Mouse (Mus musculus): Measurements from ENCODE around the gene Nrarp.

Nrarp gene

DNA sequence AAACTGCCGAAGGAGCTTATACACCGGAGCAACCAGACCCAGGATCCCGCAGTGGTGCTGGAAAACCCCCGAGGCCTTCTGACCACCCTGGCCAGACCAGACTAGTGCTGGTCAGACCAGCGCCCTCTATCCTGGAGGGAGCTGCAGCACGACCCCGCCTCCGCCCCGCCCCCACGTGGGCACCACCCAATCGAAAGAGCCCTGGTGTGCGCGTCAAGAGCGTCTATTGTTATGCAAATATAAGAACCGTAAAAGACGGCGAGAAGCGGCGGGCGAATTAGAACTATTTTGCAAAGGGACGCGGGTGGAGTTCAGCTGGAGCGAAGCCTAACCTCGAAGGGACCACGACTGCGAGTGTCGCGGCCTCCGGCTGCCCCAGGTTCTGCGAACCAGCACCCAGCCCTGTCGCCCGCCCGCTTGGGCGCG, at the start of gene Nrarp:
TSS of gene Nrarp (plus strand) at position 281 of the 426 bp plus-strand sequence.
- DNase-seq, result peak; percentile 91 to 93

DNA sequence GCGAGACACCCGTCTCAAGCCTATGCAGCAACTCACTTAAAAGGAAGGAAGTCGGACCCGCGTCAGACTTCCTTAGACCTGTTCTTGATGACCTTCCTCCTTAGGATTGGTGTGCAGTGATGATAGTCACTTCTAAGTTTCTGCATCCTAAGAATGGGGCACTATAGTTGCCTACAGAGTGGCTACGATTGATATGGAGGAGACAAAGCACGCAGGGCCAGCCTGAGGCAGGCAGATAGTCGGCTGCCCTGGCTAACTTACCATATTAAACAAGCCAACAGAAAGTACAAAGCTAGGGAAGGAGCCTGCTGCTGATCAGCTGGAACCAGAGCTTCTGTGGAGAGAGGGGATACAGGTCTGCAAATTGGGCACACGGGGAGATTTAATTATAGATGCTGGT, 49.0 kb upstream of the Nrarp start:
- DNase-seq, result no peak

DNA sequence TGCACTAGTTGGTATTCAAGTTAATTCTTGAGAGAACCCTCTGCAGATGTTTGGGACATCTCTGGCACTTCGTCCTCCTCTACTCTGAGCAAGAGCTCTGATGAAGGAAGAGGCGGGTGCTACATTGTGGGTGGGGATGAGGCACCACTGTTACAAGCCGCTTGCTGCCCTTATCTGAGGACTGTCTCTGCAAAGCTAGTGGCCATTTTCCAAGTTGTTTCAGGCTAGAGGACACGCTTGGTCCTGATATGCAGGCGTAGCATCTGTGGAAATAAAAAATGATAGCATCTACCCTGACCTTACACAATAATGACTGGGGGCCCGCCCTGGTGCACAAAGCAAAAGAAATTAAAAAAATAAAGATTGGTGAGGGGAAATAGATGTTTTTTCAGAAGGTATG, 42.7 kb upstream of the Nrarp start:
- no peak for DNase-seq

GRCm38 (mm10) chr2:25141185-25141584, 39.4 kb upstream of the Nrarp start:
- DNase-seq, result no peak

DNA sequence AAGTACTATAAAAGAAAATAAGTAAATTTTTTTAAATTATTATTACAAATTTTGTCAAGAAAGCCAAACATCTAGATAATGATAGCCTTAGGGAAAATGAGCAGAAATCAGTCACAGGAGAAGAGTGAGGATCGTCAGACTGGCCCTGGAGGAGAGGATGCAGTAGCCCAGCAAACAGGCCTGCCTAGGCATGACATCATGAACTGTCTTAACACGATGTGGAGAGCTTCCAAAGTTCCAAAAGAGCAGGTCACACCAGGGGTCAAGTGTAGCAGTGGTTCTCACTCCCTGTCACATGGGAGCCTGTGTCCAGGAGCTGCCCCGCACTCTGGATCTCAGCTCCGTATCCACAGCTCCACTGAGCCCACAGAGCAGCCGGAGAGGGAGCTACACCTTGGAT, 38.6 kb upstream of the Nrarp start:
- no peak for DNase-seq

- no peak for DNase-seq
Measured at GRCm38 (mm10) chr2:25145346-25145745, 35.2 kb upstream of the Nrarp start.

- no peak for DNase-seq
Measured at GRCm38 (mm10) chr2:25147398-25147797, 33.2 kb upstream of the Nrarp start.

- DNase-seq, result no peak
Measured at GRCm38 (mm10) chr2:25147892-25148291, 32.7 kb upstream of the Nrarp start.

GRCm38 (mm10) chr2:25149643-25150042, 30.9 kb upstream of the Nrarp start:
- DNase-seq, result no peak

- DNase-seq, result no peak
Measured at GRCm38 (mm10) chr2:25151280-25151956, 29.1 kb upstream of the Nrarp start.

DNA sequence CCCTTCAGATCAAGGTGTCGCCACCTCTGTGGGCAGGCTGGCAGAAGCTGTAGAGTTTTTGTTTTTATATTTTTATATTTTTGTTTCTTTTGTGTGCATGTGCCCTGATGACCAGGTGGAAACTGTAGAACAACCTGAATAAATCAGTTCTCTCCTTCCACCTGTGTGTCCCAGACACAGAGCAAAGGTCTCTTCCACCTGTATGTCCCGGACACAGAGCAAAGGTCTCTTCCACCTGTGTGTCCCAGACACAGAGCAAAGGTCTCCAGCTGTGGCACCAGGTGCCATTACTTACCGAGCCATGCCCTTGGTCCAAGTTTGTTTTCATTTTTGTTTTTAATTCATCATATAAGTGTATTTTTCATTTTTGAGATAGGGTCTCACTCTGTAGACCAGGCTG, 24.4 kb upstream of the Nrarp start:
- no peak for DNase-seq

GRCm38 (mm10) chr2:25156990-25157389, 23.6 kb upstream of the Nrarp start:
- DNase-seq, result no peak

GRCm38 (mm10) chr2:25157655-25158054, 22.9 kb upstream of the Nrarp start:
- DNase-seq, result peak in 1 of 2 experiments; percentile 49

DNA sequence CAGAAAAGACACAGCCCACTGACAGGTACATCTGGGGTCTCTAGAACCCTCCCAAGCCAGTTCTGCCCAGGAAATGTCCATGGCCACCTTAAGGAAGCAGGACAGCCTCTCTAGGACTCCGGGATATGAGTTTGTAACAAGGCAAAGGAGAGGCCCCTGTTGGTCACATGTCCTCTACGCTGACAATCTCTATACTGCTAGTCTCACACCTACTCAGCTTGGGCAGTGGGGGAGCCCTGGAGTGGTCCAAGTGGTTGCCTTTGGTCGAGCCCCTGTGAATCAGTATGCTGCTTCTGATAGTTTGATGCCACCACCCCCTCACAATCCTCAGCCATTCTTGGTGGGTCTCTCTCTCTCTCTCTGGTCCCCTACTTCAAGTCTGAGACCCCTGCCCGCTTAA, 13.1 kb upstream of the Nrarp start:
- DNase-seq, result no peak

GRCm38 (mm10) chr2:25167919-25168664, 12.5 kb upstream of the Nrarp start:
- peak in 1 of 2 experiments; percentile 32 for DNase-seq

DNA sequence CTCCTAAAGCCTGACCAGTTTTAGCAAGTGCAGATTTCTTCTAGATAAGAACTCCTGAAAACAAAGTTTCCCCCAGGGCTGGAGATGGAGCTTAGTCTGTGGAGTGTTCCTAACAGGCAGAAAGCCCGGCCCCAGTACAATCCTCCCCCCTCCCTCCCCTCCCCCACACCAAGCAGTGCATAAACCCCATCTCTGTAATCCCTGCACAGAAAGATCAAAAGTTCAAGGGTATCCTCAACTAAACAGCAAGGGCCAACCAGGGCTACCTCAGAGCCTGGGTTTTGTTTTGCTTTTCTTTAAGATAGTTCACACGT, 11.9 kb upstream of the Nrarp start:
- no peak for DNase-seq

DNA sequence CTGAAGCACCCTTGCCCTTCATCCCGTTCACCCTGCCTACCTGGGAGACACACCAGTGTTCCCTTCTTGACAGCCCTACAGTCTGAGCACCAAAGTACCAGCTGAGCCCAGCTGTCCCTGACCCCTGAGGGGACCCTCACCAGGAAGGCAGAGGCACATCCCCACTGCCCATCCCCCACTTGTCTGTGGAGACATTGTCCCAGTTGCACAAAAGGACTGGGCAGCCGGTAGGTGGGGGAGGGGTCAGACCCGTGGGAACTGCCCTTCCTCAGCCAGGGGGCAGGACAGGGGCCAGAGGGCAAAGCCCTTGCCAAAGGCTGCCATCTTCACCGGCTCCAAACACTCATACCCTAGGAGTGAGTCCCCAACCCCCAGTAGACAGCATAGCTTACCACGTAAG, 10.8 kb upstream of the Nrarp start:
- no peak for DNase-seq

DNA sequence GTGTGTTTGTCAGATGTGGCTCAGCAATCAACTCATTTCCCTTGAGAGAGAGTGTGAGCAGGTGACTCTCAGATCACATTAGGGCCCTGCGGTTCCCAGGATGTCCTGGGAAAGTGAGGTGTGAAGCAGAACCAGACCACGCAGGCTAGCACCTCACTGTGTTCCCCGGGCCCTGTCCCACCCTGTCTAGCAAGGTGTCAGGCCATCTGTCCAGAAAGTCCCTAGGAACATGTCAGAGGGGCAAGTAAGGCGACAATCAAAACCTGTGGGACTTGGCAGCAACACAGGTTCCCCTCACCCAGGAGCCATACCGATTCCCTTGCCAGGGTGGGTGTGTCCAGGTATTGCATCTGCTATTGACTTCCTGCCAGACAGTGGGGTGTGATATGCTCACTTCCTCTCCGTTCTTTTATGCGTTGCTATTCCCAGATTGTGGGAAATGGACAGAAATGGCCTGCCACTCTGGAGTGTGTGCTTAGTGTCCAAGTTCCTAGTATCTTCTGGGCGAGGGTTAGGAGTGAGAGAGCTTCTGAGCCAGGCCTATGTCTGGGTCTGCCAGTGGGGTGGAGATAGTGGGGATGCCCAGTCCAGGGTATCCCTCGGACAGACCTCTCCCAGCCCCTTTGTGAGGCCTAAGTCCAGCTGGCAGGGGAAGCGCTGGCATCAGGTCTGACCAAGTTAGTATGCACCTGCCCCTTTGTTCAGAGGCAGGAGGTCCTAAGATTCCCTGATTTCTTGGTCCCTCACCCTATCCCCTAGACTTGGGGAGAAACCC, 10.0 kb upstream of the Nrarp start:
- DNase-seq, result no peak

DNA sequence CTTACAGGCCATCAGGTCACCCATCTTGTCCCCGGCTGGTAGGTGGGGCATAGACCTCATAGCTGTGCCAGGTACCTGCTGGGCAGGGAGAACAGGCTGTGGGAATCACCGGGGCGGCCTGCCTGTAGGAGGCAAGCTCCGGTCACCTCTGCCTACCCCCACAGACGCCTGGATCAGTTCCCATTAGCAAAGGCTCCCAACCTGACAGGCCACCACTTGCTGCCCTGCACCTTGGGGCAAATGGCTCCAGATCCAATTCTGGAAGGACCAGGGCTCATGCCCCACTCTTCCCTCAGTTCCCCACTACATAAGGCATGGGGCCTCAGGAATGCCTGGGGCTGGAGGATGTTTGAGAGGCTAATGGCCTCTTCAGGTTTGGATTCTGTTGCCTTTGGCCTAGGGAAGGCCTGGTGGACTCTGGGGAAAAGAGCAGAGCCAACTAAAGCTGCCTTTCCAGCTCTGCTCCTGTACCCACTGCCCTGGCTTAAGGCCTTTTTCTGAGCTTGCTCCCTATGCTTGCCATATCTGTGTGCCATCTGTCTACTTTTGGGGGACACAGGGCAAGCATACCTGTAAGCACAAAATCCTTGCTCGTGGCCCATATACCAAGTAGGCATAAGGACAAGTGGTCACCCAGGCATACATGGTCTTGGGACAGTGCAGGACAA, 9.3 kb upstream of the Nrarp start:
- no peak for DNase-seq

- DNase-seq, result no peak
Measured at GRCm38 (mm10) chr2:25171769-25172153, 8.8 kb upstream of the Nrarp start.

DNA sequence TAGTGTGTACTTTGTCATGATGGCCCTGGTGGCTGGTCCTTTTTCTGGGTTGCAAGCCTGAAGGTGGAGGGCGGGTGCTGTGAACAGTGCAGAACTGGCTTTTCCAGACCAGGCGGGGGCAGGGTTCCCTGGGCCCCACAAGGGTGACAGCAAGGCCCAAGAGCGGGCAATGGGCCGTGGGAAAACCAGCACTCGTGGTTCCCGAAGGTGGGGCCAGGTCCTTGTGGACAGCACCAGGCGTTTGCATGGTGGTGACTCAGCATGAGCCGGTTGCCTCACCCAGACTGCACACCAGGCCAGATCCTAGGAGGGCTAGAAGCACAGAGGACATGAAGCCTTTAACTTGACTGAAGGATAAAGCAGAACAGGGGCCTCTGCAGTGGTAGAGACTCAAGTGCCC, 7.9 kb upstream of the Nrarp start:
- DNase-seq, result no peak

GRCm38 (mm10) chr2:25173821-25174220, 6.7 kb upstream of the Nrarp start:
- DNase-seq, result no peak

All from spleen, adult 18-20 months (tissue).